Mouse (Mus musculus): ENCODE results near the gene Arf1. TPM values are rescaled to one million over a fixed set of nuclear protein-coding genes. Genes with fewer than 3 reads are reported as not detected.
A peak's percentile ranks its signal among the peaks of the same experiment; 100 is the strongest.

Arf1 gene
- total and polyA plus RNA-seq, 3 experiments, result 498 to 733 (median 509) TPM

- Histone ChIP-seq H3K4me1 (ENCODE audit: control insufficient read depth in 1 of 2, insufficient read depth in 2 of 2) (peaks cover 0 to 18% of the 10 kb centered on the region in 2 experiments; a peak in 2 of 4 replicates), H3K79me2 (replicated peaks; ENCODE audit: control insufficient read depth, extremely low read depth, insufficient read depth, poor library complexity, severe bottlenecking) (no peaks in the 10 kb centered on the region), H3K27me3 (replicated peaks) (peaks cover 79% of the 10 kb centered on the region), H3K27ac (ENCODE audit: insufficient read depth, low read depth) (no peak overlapping the region), H3K36me3 (replicated peaks in 1 of 2; ENCODE audit: control insufficient read depth in 1 of 2, insufficient read depth in 1 of 2, low read length in 1 of 2) (no peaks in the 10 kb centered on the region), H3K4me2 (ENCODE audit: insufficient read depth, low read depth, poor library complexity, severe bottlenecking) (no peak overlapping the region), H3K4me3 (replicated peaks in 1 of 3; ENCODE audit: low read depth in 2 of 3, low read length in 2 of 3, poor library complexity in 1 of 3) (no peak overlapping the region), H3K9me3 (replicated peaks; ENCODE audit: low read length) (no peaks in the 10 kb centered on the region), H3K9ac (ENCODE audit: insufficient read depth, low read depth) (no peak overlapping the region)
- no peak for DNase-seq (ENCODE audit: extremely low read depth)
- in situ Hi-C loops (cut with MboI; ENCODE audit: low pct_ligation_motif_present, low pct_unique_long_range_greater_than_20kb, low sequenced_read_pairs) (no loop called here), dilution Hi-C loops (cut with MboI; ENCODE audit: extremely low pct_ligation_motif_present, extremely low pct_unique_long_range_greater_than_20kb, low sequenced_read_pairs) (no loop called here)
- TF ChIP-seq MYC (IDR thresholded peaks at IDR 0.05; ENCODE audit: low read depth, low read length) (no peak), HCFC1 (IDR thresholded peaks at IDR 0.05; ENCODE audit: low read depth, low read length) (no peak), CHD2 (IDR thresholded peaks at IDR 0.05; ENCODE audit: low read length) (no peak)
Observed at GRCm38 (mm10) chr11:59239796-59240195, 11.7 kb upstream of the Arf1 start.

GRCm38 (mm10) chr11:59239428-59239785 is 11.3 kb upstream of the Arf1 start:
- dilution Hi-C loops (cut with MboI; ENCODE audit: extremely low pct_ligation_motif_present, extremely low pct_unique_long_range_greater_than_20kb, low sequenced_read_pairs), result no loop called here
- DNase-seq (ENCODE audit: extremely low read depth), result no peak
- in situ Hi-C loops (cut with MboI; ENCODE audit: low pct_ligation_motif_present, low pct_unique_long_range_greater_than_20kb, low sequenced_read_pairs), result no loop called here
- no peaks in the 10 kb centered on the region for H3K79me2 ChIP-seq (replicated peaks; ENCODE audit: control insufficient read depth, extremely low read depth, insufficient read depth, poor library complexity, severe bottlenecking)
- 0 out of 2 replicates have a peak overlapping the region, but pooled peaks have one; percentile 0 for H3K4me2 ChIP-seq (ENCODE audit: insufficient read depth, low read depth, poor library complexity, severe bottlenecking)
- peaks cover 75% of the 10 kb centered on the region for H3K27me3 ChIP-seq (replicated peaks)
- no peak overlapping the region for H3K9ac ChIP-seq (ENCODE audit: insufficient read depth, low read depth)
- no peak overlapping the region for H3K27ac ChIP-seq (ENCODE audit: insufficient read depth, low read depth)
- no peaks in the 10 kb centered on the region for H3K36me3 ChIP-seq (replicated peaks in 1 of 2; ENCODE audit: control insufficient read depth in 1 of 2, insufficient read depth in 1 of 2, low read length in 1 of 2)
- H3K9me3 ChIP-seq (replicated peaks; ENCODE audit: low read length), result no peaks in the 10 kb centered on the region
- H3K4me3 ChIP-seq (replicated peaks in 1 of 3; ENCODE audit: low read depth in 2 of 3, low read length in 2 of 3, poor library complexity in 1 of 3), result no peak overlapping the region
- TF ChIP-seq PAX5 (IDR thresholded peaks at IDR 0.05; ENCODE audit: low read length) (no peak), CTCF (conservative IDR thresholded peaks at IDR 0.05 in 1 of 2, IDR thresholded peaks at IDR 0.05 in 1 of 2; ENCODE audit: low read depth in 2 of 2, low read length in 2 of 2) (no peak)
- H3K4me1 ChIP-seq (ENCODE audit: control insufficient read depth in 1 of 2, insufficient read depth in 2 of 2), result peaks cover 0 to 18% of the 10 kb centered on the region in 2 experiments; a peak in 2 of 4 replicates

- peak; percentile 39 for DNase-seq (ENCODE audit: extremely low read depth)
- no peak overlapping the region for H3K4me3 ChIP-seq (replicated peaks in 1 of 3; ENCODE audit: low read depth in 2 of 3, low read length in 2 of 3, poor library complexity in 1 of 3)
Observed at GRCm38 (mm10) chr11:59238525-59239427, 10.7 kb upstream of the Arf1 start.

More at GRCm38 (mm10) chr11:59238525-59239427, 10.7 kb upstream of the Arf1 start:
- in situ Hi-C loops (cut with MboI; ENCODE audit: low pct_ligation_motif_present, low pct_unique_long_range_greater_than_20kb, low sequenced_read_pairs) (no loop called here), dilution Hi-C loops (cut with MboI; ENCODE audit: extremely low pct_ligation_motif_present, extremely low pct_unique_long_range_greater_than_20kb, low sequenced_read_pairs) (no loop called here)
- Histone ChIP-seq H3K4me1 (ENCODE audit: control insufficient read depth in 1 of 2, insufficient read depth in 2 of 2) (peaks cover 0 to 12% of the 10 kb centered on the region in 2 experiments; a peak in 2 of 4 replicates), H3K4me2 (ENCODE audit: insufficient read depth, low read depth, poor library complexity, severe bottlenecking) (0 out of 2 replicates have a peak overlapping the region, but pooled peaks have one; percentile 0), H3K36me3 (replicated peaks in 1 of 2; ENCODE audit: control insufficient read depth in 1 of 2, insufficient read depth in 1 of 2, low read length in 1 of 2) (no peaks in the 10 kb centered on the region), H3K9ac (ENCODE audit: insufficient read depth, low read depth) (no peak overlapping the region), H3K9me3 (replicated peaks; ENCODE audit: low read length) (no peaks in the 10 kb centered on the region), H3K27me3 (replicated peaks) (peaks cover 69% of the 10 kb centered on the region), H3K27ac (ENCODE audit: insufficient read depth, low read depth) (no peak overlapping the region), H3K79me2 (replicated peaks; ENCODE audit: control insufficient read depth, extremely low read depth, insufficient read depth, poor library complexity, severe bottlenecking) (no peaks in the 10 kb centered on the region)
- TF ChIP-seq ZMIZ1 (IDR thresholded peaks at IDR 0.05; ENCODE audit: low read depth, low read length) (no peak), SMC3 (IDR thresholded peaks at IDR 0.05; ENCODE audit: low read depth, low read length) (peak; percentile 61), MAZ (IDR thresholded peaks at IDR 0.05; ENCODE audit: low read depth, low read length) (no peak), EP300 (IDR thresholded peaks at IDR 0.05; ENCODE audit: low read length) (no peak), TCF12 (IDR thresholded peaks at IDR 0.05; ENCODE audit: low read depth, low read length) (peak; percentile 23; the same call in 1 of the 2 replicates), NRF1 (IDR thresholded peaks at IDR 0.05; ENCODE audit: low read depth, low read length) (0 out of 2 replicates have a peak, but pooled peaks have one; percentile 13), CHD1 (IDR thresholded peaks at IDR 0.05; ENCODE audit: low read depth, low read length) (no peak), RAD21 (IDR thresholded peaks at IDR 0.05; ENCODE audit: low read depth, low read length) (peak; percentile 76), IRF4 (IDR thresholded peaks at IDR 0.05; ENCODE audit: low read depth, low read length) (no peak), MAX (IDR thresholded peaks at IDR 0.05; ENCODE audit: low read length) (peak; percentile 88), CTCF (conservative IDR thresholded peaks at IDR 0.05 in 1 of 2, IDR thresholded peaks at IDR 0.05 in 1 of 2; ENCODE audit: low read depth in 2 of 2, low read length in 2 of 2) (peak in 1 of 2 experiments; percentile 87; a peak in 2 of 4 replicates), POLR2A (IDR thresholded peaks at IDR 0.05; ENCODE audit: low read depth, low read length) (no peak), CHD2 (IDR thresholded peaks at IDR 0.05; ENCODE audit: low read length) (no peak), BHLHE40 (IDR thresholded peaks at IDR 0.05; ENCODE audit: low read depth, low read length) (peak; percentile 89), USF1 (IDR thresholded peaks at IDR 0.05; ENCODE audit: low read depth, low read length) (peak; percentile 96), UBTF (IDR thresholded peaks at IDR 0.05; ENCODE audit: low read depth, low read length) (no peak), USF2 (conservative IDR thresholded peaks at IDR 0.05; ENCODE audit: low read depth, low read length) (peak; percentile 95), MAFK (IDR thresholded peaks at IDR 0.05; ENCODE audit: insufficient replicate concordance, low read length) (no peak)
